Mouse (Mus musculus) urinary bladder, adult 2 months (tissue): ENCODE results near the gene Gcdh. TPM values are rescaled to one million over a fixed set of nuclear protein-coding genes. Genes with fewer than 3 reads are reported as not detected.

Experiments used
- DNase-seq: peaks from one replicate; pipeline ENCODE4 v3.0.0; 2022; ENCODE audit warnings: low spot score
- polyA plus RNA-seq: library from polyadenylated mRNA; depleted of rRNA; stranded (reverse); fragments of >200 nt; gene quantifications from 2 replicates; pipeline ENCODE4 v1.2.3, GENCODE M21; 2012; rRNA removed

Gene Gcdh
- polyA plus RNA-seq, result 31.4 and 33.1 TPM in 2 replicates

DNA sequence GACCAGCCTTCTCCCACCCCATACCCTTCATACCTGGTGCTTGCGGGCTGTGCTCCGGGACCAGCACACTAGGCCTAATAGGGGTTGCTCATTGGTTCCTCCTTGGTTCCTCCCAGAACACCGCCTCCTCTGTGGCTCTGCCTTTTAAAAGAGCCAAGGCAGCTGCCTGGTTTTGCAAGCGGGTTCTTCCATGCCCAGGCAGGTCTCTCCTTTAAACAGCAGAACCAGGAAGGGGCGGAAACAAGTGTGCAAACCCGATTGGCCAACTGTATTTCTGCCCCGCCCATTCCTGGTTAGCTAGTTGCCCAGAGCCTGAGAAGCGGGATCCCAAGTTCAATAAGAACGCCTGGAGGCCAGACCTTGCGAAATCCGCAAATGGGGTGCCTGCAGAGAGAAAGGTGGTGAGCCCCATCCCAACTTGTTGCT lies at the start of gene Gcdh:
Gene Gcdh, minus strand, starts transcription at position 213 of the 426 bp plus-strand sequence.
- peak; percentile 56 for DNase-seq

DNA sequence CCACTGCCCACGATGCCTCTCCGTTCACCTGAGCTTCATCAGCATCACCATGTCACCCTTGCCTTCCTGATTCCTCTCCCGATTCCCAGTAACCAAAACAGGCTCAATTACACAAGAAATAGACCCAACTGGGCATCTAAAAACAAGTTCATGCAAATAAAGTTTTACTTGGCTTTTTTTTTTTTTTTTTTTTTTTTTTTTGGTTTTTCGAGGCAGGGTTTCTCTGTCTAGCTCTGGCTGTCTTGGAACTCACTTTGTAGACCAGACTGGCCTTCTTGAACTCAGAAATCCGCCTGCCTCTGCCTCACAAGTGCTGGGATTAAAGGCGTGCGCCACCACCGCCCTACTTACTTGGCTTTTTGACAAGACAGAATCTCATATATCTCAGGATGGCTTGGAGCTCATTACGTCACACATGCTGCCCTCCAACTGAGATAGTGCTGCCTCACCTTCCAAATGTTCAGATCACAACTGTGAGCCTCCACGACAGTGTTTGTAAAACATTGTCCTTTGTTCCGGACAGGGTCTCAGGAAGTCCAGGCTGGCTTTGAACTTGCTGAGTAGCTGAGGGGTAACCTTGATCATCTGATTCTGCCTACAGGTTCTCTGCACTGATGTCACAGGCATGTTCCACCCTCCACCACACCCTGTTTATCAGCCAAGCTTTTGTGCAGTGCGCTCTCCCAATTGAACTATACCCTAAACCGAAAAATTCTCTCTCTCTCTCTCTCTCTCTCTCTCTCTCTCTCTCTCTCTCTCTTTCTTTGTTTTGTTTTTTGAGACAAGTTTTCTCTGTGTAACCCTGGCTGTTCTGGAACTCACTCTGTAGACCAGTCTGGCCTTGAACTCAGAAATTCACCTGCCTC lies 44.1 kb upstream of the Gcdh start:
- no peak for DNase-seq

DNA sequence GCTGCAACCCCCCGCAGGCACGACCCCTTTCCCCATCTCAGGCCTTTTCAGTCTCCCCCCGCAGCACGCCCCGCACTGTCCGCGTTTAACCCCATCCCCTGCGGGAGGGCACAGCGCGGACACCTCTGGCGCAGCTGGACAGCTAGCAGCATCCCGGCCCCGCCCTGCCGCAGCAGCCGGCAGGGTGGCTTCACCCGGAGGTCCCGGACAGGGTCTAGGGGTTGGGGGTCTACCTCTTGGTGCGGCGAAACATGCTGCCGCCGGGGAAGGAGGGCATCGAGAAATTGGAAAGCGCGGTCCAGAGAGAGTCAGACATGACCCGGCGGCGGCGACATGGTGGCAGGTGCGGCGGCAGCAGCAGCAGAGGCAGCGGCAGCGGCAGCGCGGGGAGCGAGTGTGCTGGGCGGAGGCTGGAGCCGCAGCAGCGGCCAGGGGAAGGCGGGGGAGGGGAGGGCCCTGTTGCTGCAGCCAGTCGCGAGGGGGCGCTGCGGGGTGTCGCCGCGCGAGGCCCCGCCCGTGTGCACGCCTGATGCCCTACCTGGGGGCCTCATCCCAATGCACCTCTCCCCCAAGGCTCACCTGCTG lies 43.3 kb upstream of the Gcdh start, which contains the start of gene Mast1:
Gene Mast1, minus strand, starts transcription at position 398 of the 585 bp plus-strand sequence.
- DNase-seq, result peak; percentile 47

DNA sequence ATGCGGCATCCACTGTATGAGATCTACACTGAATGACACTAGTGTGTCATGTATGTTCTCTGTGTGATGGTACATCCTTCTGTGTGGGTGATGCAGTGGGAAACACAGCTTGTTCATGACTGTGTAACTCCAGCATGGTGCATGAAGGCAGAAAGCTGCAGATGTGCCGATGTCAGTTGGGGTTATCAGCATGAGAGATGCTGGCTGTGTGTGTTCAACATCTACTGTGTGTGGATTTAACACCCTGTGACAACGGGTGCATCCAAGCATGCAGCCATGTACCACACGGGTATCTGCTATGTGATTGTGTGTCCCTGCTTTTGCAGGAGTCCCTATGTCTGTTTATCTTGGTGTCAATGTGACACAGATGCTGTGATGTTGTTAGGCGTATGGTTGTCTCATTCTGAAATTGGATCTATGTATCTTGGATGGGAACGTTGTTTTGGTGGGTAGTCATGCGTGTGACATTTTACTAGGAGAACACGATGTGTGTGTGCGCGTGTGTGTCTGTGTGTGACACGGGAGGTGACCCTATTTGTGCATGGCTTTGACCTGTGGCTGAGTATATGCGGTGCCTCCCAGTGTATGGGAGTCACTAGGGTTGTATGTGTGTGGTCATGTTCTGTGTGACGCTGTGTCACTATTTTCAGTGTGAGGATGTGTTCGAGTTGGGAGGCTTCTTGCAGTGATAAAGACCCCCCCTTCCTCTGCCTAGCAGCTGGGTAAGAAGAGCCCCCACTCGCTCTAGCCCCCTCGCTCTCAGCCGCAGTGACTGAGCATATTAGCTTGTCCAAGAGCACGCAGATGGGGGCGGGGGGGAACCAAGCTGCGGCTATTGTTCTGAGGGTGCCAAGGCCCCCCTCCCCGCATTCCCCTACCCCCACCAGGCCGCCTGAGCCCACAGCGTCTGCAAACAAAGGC lies 42.6 kb upstream of the Gcdh start:
- DNase-seq, result no peak

DNA sequence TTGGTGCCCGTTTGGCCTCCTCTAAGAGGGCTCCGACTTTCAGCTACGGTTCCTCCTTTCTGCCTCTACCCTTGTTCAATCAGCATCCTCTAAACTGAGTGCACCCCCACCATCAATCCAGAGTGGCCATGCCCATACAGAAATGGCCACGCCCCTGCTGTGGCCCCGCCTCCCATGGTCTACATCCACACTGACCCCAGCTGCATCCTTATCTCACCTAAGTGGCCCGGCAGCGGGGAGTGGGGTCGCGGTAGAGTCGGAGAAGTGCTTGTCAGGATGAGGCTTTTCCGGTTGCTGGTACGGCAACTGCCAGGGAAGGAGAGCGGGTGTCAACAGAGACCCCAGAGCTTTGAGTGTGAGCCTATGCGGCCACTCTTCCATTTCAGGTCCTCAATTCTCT lies 41.8 kb upstream of the Gcdh start:
- DNase-seq, result no peak

DNA sequence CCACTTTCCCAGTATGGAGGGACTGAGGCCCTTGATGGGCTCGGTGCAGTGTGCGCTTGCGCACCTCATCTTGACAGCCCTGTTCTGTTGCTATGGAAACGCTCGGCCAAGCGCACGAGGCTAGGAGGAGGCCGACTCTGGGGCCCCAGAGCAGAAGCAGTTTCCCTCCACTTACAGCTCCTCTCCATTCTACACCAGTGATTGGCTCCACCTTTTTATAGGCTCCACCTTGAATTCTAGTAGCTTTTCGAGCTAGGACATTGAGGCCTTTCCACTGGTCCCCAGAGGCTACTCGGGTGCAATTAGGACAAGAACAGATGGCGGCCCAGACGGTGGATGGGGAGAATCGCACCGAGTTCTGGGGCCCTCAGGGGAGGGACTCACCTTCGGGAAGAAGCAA lies 41.1 kb upstream of the Gcdh start:
- DNase-seq, result no peak

DNA sequence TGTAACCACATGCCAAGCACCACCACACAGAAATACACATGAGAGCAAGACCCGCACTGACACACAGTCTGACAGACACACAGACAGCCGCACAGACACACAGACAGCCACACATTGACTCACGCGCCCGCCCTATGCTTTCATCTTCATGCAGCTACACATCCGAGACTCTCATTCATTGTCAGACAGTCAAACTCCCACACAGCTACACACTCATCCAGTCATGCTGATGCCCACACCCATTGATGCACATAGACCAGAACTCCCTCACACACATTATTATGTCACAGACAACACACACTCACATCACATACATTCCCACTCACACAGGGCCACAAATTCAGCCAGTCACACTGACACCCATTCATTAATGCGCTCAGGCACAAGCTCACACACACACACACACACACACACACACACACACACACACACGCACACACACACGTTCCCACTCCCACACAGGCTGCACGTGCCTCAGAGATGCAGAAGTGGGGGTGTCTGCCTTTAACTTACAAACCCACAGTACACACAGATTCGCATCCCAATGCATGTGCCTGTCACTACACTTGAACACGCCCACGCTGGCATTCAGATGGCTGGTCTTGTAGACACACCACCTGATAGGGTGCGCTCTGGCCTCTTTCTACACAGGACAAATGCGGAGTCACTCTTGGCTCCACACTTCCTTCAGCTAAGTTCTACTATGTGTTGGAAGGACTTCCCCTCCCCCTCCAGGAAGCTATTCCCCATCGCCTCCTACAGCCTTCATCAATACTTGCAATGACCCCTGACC lies 40.2 kb upstream of the Gcdh start:
- DNase-seq, result no peak

DNA sequence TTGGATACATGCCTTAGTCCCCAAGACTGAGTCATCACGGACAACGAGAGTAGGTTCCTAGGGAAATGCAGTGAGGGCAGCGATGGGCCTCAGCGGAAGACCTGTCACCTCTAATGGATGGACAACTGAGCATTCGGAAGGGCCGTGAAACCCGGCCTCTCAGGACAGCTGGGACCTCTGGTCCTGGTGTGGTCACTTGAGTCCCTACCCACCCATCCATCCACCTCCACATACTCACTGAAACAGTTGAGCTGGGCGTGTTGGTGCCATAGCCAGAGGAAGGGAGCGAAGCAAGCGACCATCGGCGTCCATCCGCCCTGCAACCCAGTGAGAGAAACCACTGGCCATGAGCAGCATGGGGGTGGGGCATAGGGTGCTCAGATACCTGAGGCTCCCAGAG lies 36.9 kb upstream of the Gcdh start:
- no peak for DNase-seq

DNA sequence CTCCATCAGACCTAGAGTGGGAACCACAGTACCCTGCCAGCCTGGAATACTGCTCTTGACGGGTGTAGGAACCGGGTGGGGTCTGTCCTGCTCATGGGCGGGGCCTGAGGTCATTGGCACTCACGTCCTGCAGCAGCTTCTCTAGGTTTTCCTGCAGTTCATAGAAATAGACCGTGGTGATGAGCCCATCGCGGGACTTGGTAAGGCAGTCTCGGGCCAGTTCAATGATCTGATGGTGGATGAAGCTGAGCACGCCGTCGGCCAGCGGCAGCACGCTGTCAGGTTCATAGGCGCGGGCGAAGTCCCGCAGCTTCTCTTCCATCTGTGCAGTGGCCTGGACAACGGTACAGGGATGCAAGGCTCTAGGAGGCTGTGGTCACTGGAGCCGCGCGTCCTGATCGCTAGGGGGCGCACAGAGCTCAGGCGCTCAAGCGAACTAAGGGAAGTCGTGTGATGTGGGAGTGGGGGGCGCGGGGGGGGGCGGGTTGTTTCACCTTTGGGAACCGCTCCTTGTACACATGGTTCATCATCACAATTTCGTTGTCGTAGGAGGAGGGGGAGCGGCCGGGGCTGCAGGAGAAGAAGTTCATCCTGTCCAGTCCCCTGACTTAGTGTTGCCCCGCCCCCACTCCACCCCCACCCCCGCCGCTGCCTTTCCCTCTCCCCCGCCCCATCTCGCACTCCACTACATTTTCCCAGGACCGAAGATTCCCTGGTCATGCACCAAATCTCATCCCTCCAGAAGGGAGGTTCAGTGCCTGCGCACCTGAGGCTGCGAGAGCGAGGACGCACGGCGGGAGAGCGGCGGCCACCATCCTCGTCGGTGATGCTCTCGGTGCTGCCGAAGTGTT lies 35.0 kb upstream of the Gcdh start:
- DNase-seq, result no peak

DNA sequence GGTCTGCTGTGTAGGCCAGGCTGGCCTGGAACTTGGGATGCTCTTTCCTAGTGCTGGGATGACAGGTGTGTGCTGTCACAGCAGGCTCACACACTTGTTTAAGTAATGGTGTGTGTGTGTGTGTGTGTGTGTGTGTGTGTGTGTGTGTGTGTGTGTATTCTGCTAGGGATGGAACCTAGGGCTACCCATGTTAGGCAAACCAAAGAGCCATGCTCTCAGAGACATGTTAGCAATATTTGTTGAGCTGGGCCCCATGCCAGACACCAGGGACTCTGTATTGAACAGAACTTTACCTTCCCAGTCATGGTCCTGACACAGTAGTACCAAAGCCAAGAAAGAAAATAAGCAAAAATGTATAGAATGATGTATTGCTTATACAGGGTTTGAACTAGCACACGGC lies 33.8 kb upstream of the Gcdh start:
- no peak for DNase-seq

DNA sequence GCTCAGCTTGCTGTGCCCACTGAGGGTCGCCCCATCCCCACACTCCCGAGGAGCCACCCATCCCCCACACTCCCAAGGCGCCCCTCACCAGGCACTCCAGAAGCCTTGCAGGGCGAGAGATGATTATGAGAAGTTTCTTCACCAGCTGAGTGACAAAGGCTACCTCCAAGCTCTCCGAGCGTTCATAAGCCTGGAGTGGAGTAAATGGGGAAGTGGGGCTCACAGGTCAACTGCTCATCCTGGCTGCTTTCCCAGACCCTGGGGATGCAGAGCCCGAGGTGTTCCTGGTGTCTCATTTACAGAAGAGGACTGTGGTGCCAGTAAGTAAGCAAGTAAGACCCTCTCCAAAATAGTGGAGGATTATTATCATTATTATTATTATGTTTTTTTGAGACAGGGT lies 31.8 kb upstream of the Gcdh start:
- no peak for DNase-seq

DNA sequence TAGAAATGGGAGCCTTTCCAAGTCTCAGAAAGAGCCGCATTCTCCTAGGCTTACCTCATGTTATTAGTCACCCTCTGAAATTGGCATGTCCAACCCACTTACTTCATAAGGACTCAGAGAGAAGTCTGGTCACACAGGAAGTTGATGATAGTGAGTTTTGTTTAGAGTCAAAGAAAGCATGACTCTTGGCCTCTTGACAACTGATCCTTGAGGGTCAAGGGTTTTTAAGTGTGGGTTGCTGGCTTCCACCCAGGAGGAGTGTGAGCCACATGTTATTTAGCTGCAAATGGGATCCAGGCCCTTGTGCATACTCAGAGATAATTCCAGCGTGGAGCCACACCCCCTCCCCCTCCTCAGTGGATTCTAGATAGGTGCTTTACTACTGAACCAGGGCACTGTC lies 27.9 kb upstream of the Gcdh start:
- no peak for DNase-seq

DNA sequence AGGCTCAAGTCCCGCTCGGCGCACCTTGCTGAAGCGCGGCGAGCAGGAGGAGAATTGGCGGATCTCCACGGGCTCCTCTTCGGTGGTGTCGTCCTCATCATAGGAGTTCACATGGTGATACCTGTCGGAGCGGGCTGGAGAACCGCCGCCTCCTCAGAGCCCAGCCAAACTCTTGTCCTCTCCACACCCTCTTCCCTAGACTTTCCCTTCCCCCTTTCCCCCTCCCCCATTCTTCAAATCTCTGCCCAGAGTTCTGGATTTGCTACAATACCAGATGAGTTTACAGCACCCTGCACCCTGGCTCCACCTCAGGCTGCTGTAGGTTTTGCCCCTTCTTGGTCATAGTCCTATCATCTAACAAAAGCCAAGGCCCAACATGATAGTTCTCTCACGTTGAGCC lies 24.9 kb upstream of the Gcdh start:
- DNase-seq, result no peak

DNA sequence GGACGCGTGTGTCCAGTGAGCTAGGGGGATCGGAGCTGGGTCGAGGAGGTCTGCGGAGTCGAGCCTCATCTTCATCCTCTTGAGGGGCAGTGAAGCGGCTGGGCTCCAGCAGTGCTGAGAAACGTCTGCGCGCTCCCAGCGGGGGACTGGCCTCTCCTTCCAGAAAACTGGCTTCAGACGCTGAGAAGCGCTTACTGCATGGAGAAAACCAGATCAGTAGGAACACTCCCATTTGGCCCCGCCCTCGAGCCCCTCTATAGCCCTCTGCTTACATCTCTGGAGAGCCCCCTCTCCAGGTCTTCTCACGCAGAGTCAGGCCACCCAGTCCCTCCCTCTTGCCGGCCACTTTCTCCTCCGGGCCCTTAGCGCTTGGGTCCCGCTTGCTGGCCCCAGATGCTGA lies 24.1 kb upstream of the Gcdh start:
- DNase-seq, result no peak

DNA sequence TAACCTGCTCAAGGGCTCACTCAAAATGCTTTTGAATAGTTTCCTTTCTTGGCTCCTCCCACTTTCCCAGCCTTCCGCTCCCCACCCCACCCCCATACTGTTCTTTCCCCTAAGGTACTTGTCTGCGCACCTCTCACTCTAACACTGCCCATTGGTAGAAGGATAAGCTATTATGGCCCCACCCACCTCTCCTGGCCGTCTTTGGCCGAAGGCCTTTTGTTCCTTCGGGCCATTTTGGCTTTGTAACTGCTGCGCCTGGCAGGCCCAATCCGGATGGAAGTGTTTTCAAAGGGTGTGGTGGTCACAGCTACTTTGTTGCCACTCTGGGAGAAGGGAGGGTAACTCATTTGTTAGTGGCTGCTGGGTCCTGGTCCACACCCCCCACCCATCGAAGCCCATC lies 21.5 kb upstream of the Gcdh start:
- DNase-seq, result no peak

DNA sequence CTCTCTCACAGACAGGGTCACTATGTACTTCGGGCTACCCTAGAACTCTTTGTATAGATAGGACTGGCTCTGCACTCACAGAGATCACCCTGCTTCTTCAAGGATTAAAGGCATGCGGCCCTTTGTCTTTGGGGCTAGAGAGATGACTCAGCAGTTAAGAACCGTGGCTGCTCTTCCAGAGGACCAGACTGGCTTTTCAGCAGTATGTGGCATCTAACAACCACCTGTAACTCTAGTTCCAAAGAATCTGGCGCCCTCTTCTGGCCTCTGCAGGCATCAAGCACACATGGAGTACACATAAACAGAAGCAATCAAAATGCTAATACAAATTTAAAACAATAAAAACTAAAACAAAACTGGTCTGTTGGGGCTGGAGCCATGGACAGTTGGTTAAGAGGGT lies 20.2 kb upstream of the Gcdh start:
- no peak for DNase-seq

DNA sequence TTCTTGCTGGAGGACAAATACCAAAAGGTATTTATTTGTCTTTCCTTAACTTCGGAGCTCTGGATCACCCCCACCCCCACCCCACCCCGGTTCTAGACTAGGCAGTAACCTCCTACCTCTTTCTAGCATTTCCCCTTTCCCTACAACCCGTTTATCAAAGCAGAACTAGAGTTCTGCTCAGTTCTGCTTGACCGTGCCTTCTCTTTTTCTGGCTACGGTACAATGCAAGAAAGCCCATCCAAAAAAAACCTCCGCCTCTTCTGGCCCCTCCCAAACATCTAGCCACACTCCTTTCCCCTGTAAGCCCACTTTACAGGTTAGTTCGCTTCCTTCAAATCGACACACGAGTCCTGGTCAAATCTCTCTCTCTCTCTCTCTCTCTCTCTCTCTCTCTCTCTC lies 19.8 kb upstream of the Gcdh start:
- DNase-seq, result no peak

DNA sequence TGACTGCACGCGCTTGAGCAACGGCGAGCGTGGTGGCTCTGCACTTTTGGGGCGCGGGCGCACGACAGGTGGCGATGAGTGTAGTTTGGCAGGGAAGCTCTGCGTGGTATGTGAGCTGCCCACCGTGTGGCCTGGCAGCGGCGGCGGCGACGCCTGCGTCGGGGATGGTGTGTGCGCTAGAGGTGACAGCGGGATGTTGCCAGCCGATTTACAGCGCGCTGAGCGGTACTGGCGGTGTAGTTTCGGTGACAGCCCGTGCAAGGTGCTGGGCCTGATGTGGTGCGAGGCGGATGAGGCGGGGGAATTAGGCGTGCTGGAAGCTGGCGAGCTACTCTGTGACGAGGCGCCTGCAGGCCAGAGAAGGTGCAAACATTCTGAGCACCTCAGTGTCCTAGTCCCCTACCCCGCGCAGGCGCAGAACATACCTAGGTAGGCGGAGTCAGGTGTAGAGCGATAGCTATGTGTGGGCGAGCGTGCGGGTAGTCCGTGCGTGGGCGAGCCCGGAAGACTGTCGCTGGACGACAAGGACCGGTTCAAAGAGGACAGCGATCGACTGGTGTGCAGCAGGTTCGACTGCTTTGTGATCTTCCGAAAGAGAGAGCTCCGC lies 19.3 kb upstream of the Gcdh start:
- peak; percentile 63 for DNase-seq

DNA sequence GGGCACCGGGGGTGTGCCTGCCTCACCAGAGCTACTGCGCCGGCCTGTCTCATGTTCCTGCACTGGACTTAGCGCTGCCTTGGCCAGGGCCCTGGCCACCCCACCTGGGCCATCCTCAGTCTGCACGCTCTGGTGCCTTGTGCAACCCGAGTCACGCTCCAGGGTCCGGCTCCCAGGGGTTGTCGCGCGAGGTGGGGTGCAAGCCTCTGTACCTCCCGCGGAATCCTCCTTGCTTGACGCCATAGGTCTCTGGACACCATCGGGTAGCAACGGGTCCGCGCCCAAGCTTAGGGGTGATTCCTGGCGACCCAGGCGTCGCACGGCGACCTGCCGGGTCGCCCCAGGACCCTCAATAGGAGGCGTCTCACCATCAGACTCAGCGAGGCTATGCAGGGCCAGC lies 18.7 kb upstream of the Gcdh start:
- DNase-seq, result no peak

DNA sequence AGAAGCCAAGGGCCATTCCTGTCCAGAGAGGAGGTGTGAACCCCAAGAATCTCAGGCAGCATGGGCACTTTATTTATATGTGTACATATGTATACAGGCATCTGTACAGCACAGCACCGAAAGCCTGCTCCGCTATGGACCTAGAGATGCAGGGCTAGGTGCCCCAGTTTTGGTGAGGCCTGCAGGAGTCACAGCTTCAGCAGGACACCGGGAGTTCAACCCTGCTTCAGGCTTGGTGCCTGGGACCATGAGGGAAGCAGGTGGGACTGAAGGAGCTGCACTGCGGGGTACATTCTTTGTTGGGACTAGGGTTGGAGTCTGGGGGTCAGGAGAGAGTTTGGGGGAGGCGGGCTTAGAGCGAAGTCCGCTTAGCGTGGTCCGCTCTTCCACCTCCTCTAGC lies 18.1 kb upstream of the Gcdh start:
- DNase-seq, result no peak
